In genomic region chrX:164269285-164269761, GRCm38 (mm10) we compare ENCODE assay signal across 8 mouse cellular contexts. TPM values are rescaled to one million over a fixed set of nuclear protein-coding genes. Genes with fewer than 3 reads are reported as not detected.
DNase-seq lines count a peak whose midpoint lies in the region; ATAC-seq and TF ChIP-seq lines count a peak whose summit lies in the region.

Gene Pir (plus strand): TSS chrX:164269371.

- H3K9ac ChIP-seq in hindbrain, embryonic 11.5 days (ENCODE audit: low read depth, low read length): peak within 1 kb of the TSS; percentile 42
- H3K9ac ChIP-seq in lung, postnatal 0 days (replicated peaks; ENCODE audit: low read depth): 0 out of 2 replicates have a peak within 1 kb of the TSS, but pooled peaks have one; percentile 19

- H3K4me2 ChIP-seq in hindbrain, embryonic 11.5 days (replicated peaks; ENCODE audit: low read depth, low read length): peak within 1 kb of the TSS; percentile 35
- H3K4me2 ChIP-seq in lung, postnatal 0 days (replicated peaks; ENCODE audit: low read depth, low read length): peak within 1 kb of the TSS; percentile 51

- H3K36me3 ChIP-seq in hindbrain, embryonic 11.5 days (ENCODE audit: control insufficient read depth, insufficient read depth, low read length): no peaks in the 10 kb centered on the region
- H3K36me3 ChIP-seq in lung, postnatal 0 days (ENCODE audit: insufficient read depth, low read length): no peaks in the 10 kb centered on the region

- peak; percentile 1 for DNase-seq in T-cell, adult 2 months (ENCODE audit: low spot score)
- peak; percentile 22 to 40 for DNase-seq in cerebellum, postnatal 14 days
- peak; percentile 10 to 25 for DNase-seq in frontal cortex, postnatal 14 days (ENCODE audit: low spot score in 2 of 2)
- peak; percentile 54 for DNase-seq in hindbrain, embryonic 11.5 days (ENCODE audit: low spot score)
- peak; percentile 6 to 9 for DNase-seq in layer of hippocampus, postnatal 14 days (ENCODE audit: low spot score in 2 of 2)
- DNase-seq in lung, postnatal 0 days (ENCODE audit: low spot score): peak; percentile 84
- peak; percentile 13 for DNase-seq in ovary, postnatal 10 days (ENCODE audit: low spot score)
- DNase-seq in thymus, postnatal 10 days (ENCODE audit: low spot score in 2 of 2): peak; percentile 3 to 7

- ATAC-seq in hindbrain, embryonic 11.5 days (ENCODE audit: low FRiP score): peak; percentile 92
- ATAC-seq in lung, postnatal 0 days: peak; percentile 92

- H3K9me3 ChIP-seq in hindbrain, embryonic 11.5 days (ENCODE audit: control insufficient read depth, low read length): no peaks in the 10 kb centered on the region
- no peaks in the 10 kb centered on the region for H3K9me3 ChIP-seq in lung, postnatal 0 days (ENCODE audit: low read length)

- no peaks in the 10 kb centered on the region; the same call in 1 of the 2 replicates for H3K27me3 ChIP-seq in hindbrain, embryonic 11.5 days (ENCODE audit: control insufficient read depth, insufficient read depth, low read length)
- no peaks in the 10 kb centered on the region for H3K27me3 ChIP-seq in lung, postnatal 0 days (replicated peaks; ENCODE audit: insufficient read depth, low read length)

- H3K27ac ChIP-seq in hindbrain, embryonic 11.5 days (ENCODE audit: low read depth, low read length): no peak within 1 kb of the TSS
- H3K27ac ChIP-seq in lung, postnatal 0 days (ENCODE audit: low read length): peak within 1 kb of the TSS; percentile 47; the same call in 1 of the 2 replicates

- no peaks in the 10 kb centered on the region for H3K4me1 ChIP-seq in hindbrain, embryonic 11.5 days (replicated peaks; ENCODE audit: control insufficient read depth, insufficient read depth, low read length)
- H3K4me1 ChIP-seq in lung, postnatal 0 days (ENCODE audit: insufficient read depth, low read depth, low read length): no peaks in the 10 kb centered on the region

- WGBS in hindbrain, embryonic 11.5 days: 22% methylated on average over 18 of the region's 20 CpGs
- 9% methylated on average over 19 of the region's 20 CpGs for WGBS in lung, postnatal 0 days

- H3K4me3 ChIP-seq in hindbrain, embryonic 11.5 days (ENCODE audit: low read depth, low read length): peak within 1 kb of the TSS; percentile 25
- H3K4me3 ChIP-seq in lung, postnatal 0 days (ENCODE audit: low read depth, low read length): peak within 1 kb of the TSS; percentile 25; the same call in 1 of the 2 replicates

- TF ChIP-seq EP300 in lung, postnatal 0 days (IDR thresholded peaks at IDR 0.05): no peak

- peak; percentile 63 for TF ChIP-seq CTCF in lung, postnatal 0 days (IDR thresholded peaks at IDR 0.05)

RNA-seq across cellular contexts. Expression of gene Pir, which starts in this region (rescaled TPM):
- polyA plus RNA-seq in hindbrain, embryonic 11.5 days (2014; fragmentation: Nextera tagmentation; extraction: Ambion mirVana): 6.9 and 7.2 TPM in 2 replicates
- 1 to 10 TPM; 3.2 to 5.3 TPM for total RNA-seq in layer of hippocampus, postnatal 14 days (2021)
- 24.0 and 24.2 TPM in 2 replicates for polyA plus RNA-seq in lung, postnatal 0 days (2015; fragmentation: Nextera tagmentation; extraction: Ambion mirVana)

Comparison
In these comparisons a context has a peak if more than half of its experiments do, and no peak if none do; other contexts are left out.
1. DNase-seq: peak in every context shown above with its lines; median percentile 84 in lung, postnatal 0 days; 54 in hindbrain, embryonic 11.5 days; 31 in cerebellum, postnatal 14 days; 18 in frontal cortex, postnatal 14 days; 13 in ovary, postnatal 10 days; 8 in layer of hippocampus, postnatal 14 days; 5 in thymus, postnatal 10 days; 1 in T-cell, adult 2 months.